Mouse (Mus musculus) midbrain, embryonic 14.5 days (tissue): ENCODE data around the gene Zfp748. TPM values are rescaled to one million over a fixed set of nuclear protein-coding genes. Genes with fewer than 3 reads are reported as not detected.
A peak's percentile ranks its signal among the peaks of the same experiment; 100 is the strongest.

Experiments used
- ATAC-seq: fragments of 200-750 bp; cut with Nextera tagmentation; 2 replicates; pipeline ENCODE4 v1.8.0; 2017; ENCODE audit warnings: moderate number of reproducible peaks, moderate library complexity; ENCODE audit not compliant: low FRiP score, low TSS enrichment
- DNase-seq: peaks from one replicate; pipeline ENCODE4 v3.0.0-alpha.2; 2015
- H3K27ac ChIP-seq: fragments of 300-500 bp; sonication (generic); replicated peaks from 2 replicates; pipeline ENCODE4 v1.5.1; 2014; ENCODE audit warnings: mild to moderate bottlenecking, low read depth, low read length, moderate library complexity
- H3K27me3 ChIP-seq: fragments of 300-500 bp; sonication (generic); 2 replicates; pipeline ENCODE4 v1.6.1; 2014; ENCODE audit warnings: low read length, control low read depth, mixed read lengths; ENCODE audit not compliant: control insufficient read depth, insufficient read depth
- H3K36me3 ChIP-seq: fragments of 300-500 bp; sonication (generic); 2 replicates; pipeline ENCODE4 v1.6.1; 2014; ENCODE audit warnings: low read length, control low read depth; ENCODE audit not compliant: control insufficient read depth, insufficient read depth
- H3K4me1 ChIP-seq: fragments of 300-500 bp; sonication (generic); 2 replicates; pipeline ENCODE4 v1.6.1; 2014; ENCODE audit warnings: mild to moderate bottlenecking, antibody characterized with exemption, low read length, control low read depth; ENCODE audit not compliant: control insufficient read depth, insufficient read depth
- H3K4me2 ChIP-seq: fragments of 300-500 bp; sonication (generic); 2 replicates; pipeline ENCODE4 v1.6.1; 2014; ENCODE audit warnings: mild to moderate bottlenecking, low read length, moderate library complexity
- H3K4me3 ChIP-seq: fragments of 300-500 bp; sonication (generic); replicated peaks from 2 replicates; pipeline ENCODE4 v1.5.1; 2014; ENCODE audit warnings: low read depth, low read length
- H3K9ac ChIP-seq: fragments of 300-500 bp; sonication (generic); replicated peaks from 2 replicates; pipeline ENCODE4 v1.6.1; 2014; ENCODE audit warnings: mild to moderate bottlenecking, low read length, moderate library complexity
- H3K9me3 ChIP-seq: fragments of 300-500 bp; sonication (generic); 2 replicates; pipeline ENCODE4 v1.6.1; 2016; ENCODE audit warnings: low read length, control low read depth, mixed read lengths; ENCODE audit not compliant: control insufficient read depth
- WGBS: fragments of 180-500 bp; shearing (Covaris S2); extraction: QIAGEN DNeasy Blood & Tissue Kit; methylation state at CpG from one replicate; pipeline ENCODE4 v1.1.7; 2014; 5-methylcytosine and 5-hydroxymethylcytosine counted together
- polyA plus RNA-seq: library from polyadenylated mRNA; unstranded; fragments of >200 nt; fragmentation: Nextera tagmentation; extraction: Ambion mirVana; gene quantifications from 2 replicates; pipeline ENCODE4 v1.2.1, GENCODE M21; 2014

The Zfp748 gene
- polyA plus RNA-seq, result 18.1 and 22.0 TPM in 2 replicates

- WGBS, result 76% methylated on average over 4 of the region's 4 CpGs
- Histone ChIP-seq H3K27me3 (no peaks in the 10 kb centered on the region), H3K4me1 (peaks cover 10% of the 10 kb centered on the region), H3K4me3 (peak within 1 kb of the TSS; percentile 58), H3K27ac (peak within 1 kb of the TSS; percentile 67), H3K9me3 (no peaks in the 10 kb centered on the region), H3K36me3 (no peaks in the 10 kb centered on the region), H3K4me2 (peak within 1 kb of the TSS; percentile 82), H3K9ac (peak within 1 kb of the TSS; percentile 69)
- ATAC-seq (no peak), DNase-seq (no peak)
Measured at GRCm38 (mm10) chr13:67553730-67554129, at the start of gene Zfp748. Gene Zfp748, minus strand, starts transcription at chr13:67553830.

DNA sequence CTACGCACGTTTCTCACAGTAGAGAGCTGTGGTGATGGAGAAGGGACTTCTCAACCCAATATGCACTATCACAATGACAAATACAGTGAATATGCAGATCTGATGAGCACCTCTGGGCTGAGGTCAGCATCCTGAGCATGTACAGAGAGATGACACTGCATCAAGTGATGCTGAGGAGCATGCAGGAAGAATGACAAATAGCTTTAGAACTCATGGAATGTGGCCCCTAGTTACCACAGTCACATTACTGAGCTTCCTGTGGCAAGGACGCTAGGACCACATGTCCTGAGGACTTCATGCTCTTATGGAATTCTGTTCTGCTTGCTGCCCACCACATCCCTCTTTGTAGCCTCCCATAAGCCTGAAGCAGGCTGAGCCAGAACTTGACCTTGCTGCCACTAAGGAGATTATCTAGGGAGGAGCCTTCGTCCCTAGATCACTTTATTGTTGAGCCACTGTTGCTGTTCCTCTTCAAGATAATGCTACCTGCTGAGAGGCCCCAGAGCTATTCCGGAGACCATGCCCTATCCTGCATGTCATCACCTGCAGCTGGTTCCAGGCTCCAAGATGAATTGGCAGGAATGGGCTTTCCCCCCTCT, 19.1 kb upstream of the Zfp748 start:
- no peak overlapping the region for H3K9ac ChIP-seq
- H3K4me1 ChIP-seq, result no peaks in the 10 kb centered on the region
- WGBS, result 73% methylated on average over 5 of the region's 5 CpGs
- no peaks in the 10 kb centered on the region for H3K36me3 ChIP-seq
- DNase-seq, result no peak
- H3K27ac ChIP-seq, result no peak overlapping the region
- no peak for ATAC-seq
- H3K4me3 ChIP-seq, result no peak overlapping the region
- H3K27me3 ChIP-seq, result no peaks in the 10 kb centered on the region
- H3K4me2 ChIP-seq, result no peak overlapping the region
- H3K9me3 ChIP-seq, result no peaks in the 10 kb centered on the region

GRCm38 (mm10) chr13:67552505-67553346, 904 bp downstream of the Zfp748 start:
- Histone ChIP-seq H3K36me3 (no peaks in the 10 kb centered on the region), H3K9me3 (no peaks in the 10 kb centered on the region), H3K9ac (peak overlapping the region; percentile 69), H3K27ac (peak overlapping the region; percentile 67), H3K4me2 (peak overlapping the region; percentile 82), H3K27me3 (no peaks in the 10 kb centered on the region), H3K4me1 (peaks cover 10% of the 10 kb centered on the region), H3K4me3 (peak overlapping the region; percentile 58)
- DNase-seq (peak; percentile 96), ATAC-seq (peak; percentile 98)
- under 1% methylated on average over 44 of the region's 44 CpGs for WGBS

DNA sequence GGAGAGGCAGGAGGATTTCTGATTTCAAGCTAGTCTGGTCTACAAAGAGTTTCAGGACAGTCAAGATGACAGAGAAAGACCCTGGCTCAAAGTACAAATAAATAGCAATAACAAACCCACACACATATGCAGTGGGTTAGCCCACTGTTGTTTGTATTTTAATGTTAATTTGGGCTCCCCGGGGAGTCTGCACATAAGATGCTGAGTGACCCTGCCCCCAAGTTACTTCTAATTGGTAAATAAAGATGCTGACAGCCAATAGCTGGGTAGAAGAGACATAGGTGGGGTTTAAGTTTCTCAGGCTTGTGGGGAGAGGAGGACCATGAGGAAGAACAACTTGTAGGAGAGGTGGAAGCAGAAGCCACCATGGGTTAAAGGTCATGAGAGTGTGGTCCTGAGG, 7.7 kb downstream of the Zfp748 start:
- ATAC-seq, result no peak
- Histone ChIP-seq H3K9ac (no peak overlapping the region), H3K36me3 (peaks cover 39% of the 10 kb centered on the region), H3K4me1 (no peaks in the 10 kb centered on the region), H3K9me3 (0 out of 2 replicates have a peak, but pooled peaks cover 8% of the 10 kb centered on the region), H3K4me2 (no peak overlapping the region), H3K27me3 (no peaks in the 10 kb centered on the region), H3K4me3 (no peak overlapping the region), H3K27ac (no peak overlapping the region)
- 91% methylated on average over 1 of the region's 1 CpGs for WGBS
- no peak for DNase-seq

DNA sequence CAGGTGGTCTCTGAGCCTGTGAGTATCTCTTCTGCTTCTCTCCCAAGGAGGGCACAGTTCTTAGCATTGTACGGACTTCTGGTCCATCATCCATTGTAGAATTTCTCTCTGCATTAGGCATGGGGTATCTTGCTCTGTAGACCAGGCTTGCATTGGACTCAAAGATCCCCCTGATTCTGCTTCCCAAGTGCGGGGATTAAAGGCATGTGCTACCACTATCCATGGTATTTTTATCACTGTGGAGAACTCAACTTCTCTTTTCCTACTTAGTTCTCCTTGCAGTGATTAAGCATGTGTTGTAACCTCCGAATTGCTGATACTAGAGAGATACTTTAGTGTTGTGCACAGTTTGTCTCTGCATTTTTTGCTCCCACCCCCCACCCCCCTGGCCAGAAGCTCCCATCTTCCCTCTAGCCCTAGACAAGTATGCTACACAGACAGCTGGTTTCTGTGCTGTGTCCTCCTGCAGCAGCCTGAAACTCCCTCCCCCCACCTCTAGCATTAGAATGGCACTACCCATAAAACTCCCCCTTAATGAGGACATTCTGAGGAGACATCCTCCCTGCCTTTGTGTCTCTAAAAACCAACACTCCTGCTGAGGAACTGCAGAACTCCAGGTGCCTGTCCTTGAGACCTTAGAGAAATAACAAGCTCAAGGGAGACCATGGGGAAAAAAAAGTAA, 26.4 kb downstream of the Zfp748 start:
- no peaks in the 10 kb centered on the region for H3K9me3 ChIP-seq
- ATAC-seq (no peak), DNase-seq (no peak)
- no peak overlapping the region for H3K27ac ChIP-seq
- H3K9ac ChIP-seq, result no peak overlapping the region
- no peak overlapping the region for H3K4me3 ChIP-seq
- H3K36me3 ChIP-seq, result no peaks in the 10 kb centered on the region
- H3K27me3 ChIP-seq, result no peaks in the 10 kb centered on the region
- no peak overlapping the region for H3K4me2 ChIP-seq
- WGBS, result 79% methylated on average over 3 of the region's 3 CpGs
- peaks cover 8% of the 10 kb centered on the region for H3K4me1 ChIP-seq

DNA sequence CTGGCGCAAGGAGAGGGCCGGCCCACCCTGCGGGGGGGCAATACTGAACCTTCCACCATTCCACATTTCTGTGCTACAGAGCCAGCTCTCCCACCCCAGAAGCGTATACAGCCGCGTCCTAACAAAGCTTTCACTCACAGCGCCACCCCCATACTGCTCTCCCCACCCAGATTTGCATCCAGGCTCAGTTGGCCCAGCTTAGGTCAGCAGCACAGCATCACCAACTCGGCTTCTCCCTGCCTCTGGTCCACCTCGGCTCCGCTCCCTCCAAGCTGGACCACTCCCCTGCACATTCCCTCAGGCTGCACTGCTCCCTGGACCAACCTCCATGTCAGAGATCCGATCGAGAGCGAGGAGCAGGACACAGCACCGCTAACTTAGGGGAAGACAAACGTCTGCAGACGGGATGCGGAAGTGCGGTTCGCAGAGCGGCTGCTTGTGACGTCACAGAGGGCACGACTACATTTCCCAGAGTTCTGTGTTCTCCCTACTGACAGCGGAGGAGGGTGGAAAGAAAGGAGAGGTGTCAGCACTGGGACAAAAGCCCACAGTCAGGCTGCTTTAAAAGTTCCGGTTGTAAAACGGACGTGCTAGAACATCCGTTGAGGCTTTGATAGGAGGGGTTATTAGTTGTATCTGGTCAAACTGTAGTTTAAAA, 27.7 kb downstream of the Zfp748 start, which contains the start of the genes Gm26965 and Zfp87:
Gm26965 (minus strand) TSS at position 399 of the 658 bp plus-strand sequence.
Zfp87 (minus strand) TSS at position 425 of the 658 bp plus-strand sequence.
- peak within 1 kb of the TSS; percentile 71 for H3K9ac ChIP-seq
- H3K27me3 ChIP-seq, result no peaks in the 10 kb centered on the region
- peak; percentile 97 for DNase-seq
- H3K4me2 ChIP-seq, result peak within 1 kb of the TSS; percentile 58
- H3K4me3 ChIP-seq, result peak within 1 kb of the TSS; percentile 75
- under 1% methylated on average over 27 of the region's 27 CpGs for WGBS
- H3K36me3 ChIP-seq, result peaks cover 5% of the 10 kb centered on the region
- peak within 1 kb of the TSS; percentile 65 for H3K27ac ChIP-seq
- ATAC-seq, result peak; percentile 98
- no peaks in the 10 kb centered on the region for H3K9me3 ChIP-seq
- H3K4me1 ChIP-seq, result peaks cover 8% of the 10 kb centered on the region

GRCm38 (mm10) chr13:67500908-67501307, 52.7 kb downstream of the Zfp748 start:
- Histone ChIP-seq H3K27me3 (no peaks in the 10 kb centered on the region), H3K4me3 (no peak overlapping the region; the same call in 1 of the 2 replicates), H3K4me2 (no peak overlapping the region), H3K27ac (no peak overlapping the region), H3K4me1 (peaks cover 6% of the 10 kb centered on the region; the same call in 1 of the 2 replicates), H3K9me3 (no peaks in the 10 kb centered on the region), H3K36me3 (no peaks in the 10 kb centered on the region), H3K9ac (no peak overlapping the region)
- no peak for DNase-seq
- ATAC-seq, result 0 out of 2 replicates have a peak, but pooled peaks have one; percentile 41
- 86% methylated on average over 1 of the region's 1 CpGs for WGBS
